Mouse (Mus musculus) lung, adult 2 months (tissue): ENCODE data around the gene Tnf.

ENCODE experiments used
- CTCF ChIP-seq: fragments of 200-500 bp; IDR thresholded peaks from 2 replicates; pipeline ENCODE4 v1.5.1; 2011; ENCODE audit warnings: mild to moderate bottlenecking, low read length, control low read depth; ENCODE audit not compliant: insufficient read depth
- POLR2A ChIP-seq: fragments of 200-500 bp; IDR thresholded peaks from 2 replicates; pipeline ENCODE4 v1.6.1; 2011; ENCODE audit warnings: low read depth, mild to moderate bottlenecking, control low read depth, low read length, borderline replicate concordance; ENCODE audit errors: extremely low read depth

DNA sequence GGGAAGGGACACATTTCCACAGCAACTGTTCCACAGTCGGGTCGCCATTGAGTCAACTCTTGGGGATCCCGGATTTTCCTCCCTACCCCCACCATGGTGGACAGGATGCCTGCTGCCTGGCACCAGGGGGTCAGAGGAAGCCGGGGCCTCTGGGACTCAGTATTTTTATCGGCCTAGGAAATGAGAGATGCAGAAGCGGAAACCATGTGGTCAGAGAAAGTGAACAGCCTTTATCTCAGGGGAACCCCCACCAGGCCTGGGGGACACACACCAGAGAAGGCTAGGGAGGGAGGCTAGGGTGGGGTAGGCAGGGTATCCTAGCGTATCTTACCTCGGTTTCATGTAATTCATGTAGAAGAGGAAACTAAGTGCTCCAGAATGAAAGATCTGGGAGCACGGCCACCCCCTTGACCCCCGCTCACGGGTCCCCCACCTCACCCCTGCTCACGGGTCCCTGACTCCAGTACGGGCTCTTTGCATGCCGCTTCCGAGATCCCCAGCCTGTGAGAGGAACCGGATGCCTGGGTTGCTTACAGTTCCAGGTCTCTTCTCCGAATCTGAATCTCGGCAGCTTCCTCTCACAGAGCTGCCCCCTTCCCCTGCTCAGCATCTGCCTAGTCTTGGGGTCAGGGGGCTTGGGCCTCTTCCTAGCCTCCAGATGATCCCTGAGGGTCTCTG lies 16.8 kb upstream of the Tnf start:
- TF ChIP-seq CTCF (no peak), POLR2A (no peak)
